Mouse (Mus musculus): ENCODE measurements around the gene Cdr2.
A peak's percentile ranks its signal among the peaks of the same experiment; 100 is the strongest.
"Not testable (repeated sequence)": the region's sequence is repeated elsewhere in the genome, so short reads cannot be mapped to it uniquely, and the experiment has no call there.

Gene Cdr2

GRCm38 (mm10) chr7:120982200-120982841 is at the start of gene Cdr2, which contains the start of gene Mfsd13b:
TSS of gene Cdr2 (minus strand) at chr7:120982312.
TSS of gene Mfsd13b (plus strand) at chr7:120982509.
- DNase-seq (ENCODE audit: low spot score in 2 of 2) = peak; percentile 96

- DNase-seq (ENCODE audit: low spot score in 2 of 2) = not testable (repeated sequence)
These were observed 47.8 kb upstream of the Cdr2 start for GRCm38 (mm10) chr7:121029947-121030346.

- DNase-seq (ENCODE audit: low spot score in 2 of 2) = no peak
These were observed 44.2 kb upstream of the Cdr2 start for GRCm38 (mm10) chr7:121026300-121026699.

- no peak for DNase-seq (ENCODE audit: low spot score in 2 of 2)
These were observed 43.3 kb upstream of the Cdr2 start for GRCm38 (mm10) chr7:121025221-121026008.

GRCm38 (mm10) chr7:121020277-121020676 is 38.2 kb upstream of the Cdr2 start:
- no peak for DNase-seq (ENCODE audit: low spot score in 2 of 2)

- no peak for DNase-seq (ENCODE audit: low spot score in 2 of 2)
These were observed 36.7 kb upstream of the Cdr2 start for GRCm38 (mm10) chr7:121018778-121019177.

- no peak for DNase-seq (ENCODE audit: low spot score in 2 of 2)
These were observed 32.4 kb upstream of the Cdr2 start for GRCm38 (mm10) chr7:121014486-121014885.

GRCm38 (mm10) chr7:121011794-121012689 is 29.9 kb upstream of the Cdr2 start:
- no peak for DNase-seq (ENCODE audit: low spot score in 2 of 2)

- no peak for DNase-seq (ENCODE audit: low spot score in 2 of 2)
These were observed 21.8 kb upstream of the Cdr2 start for GRCm38 (mm10) chr7:121003793-121004418.

GRCm38 (mm10) chr7:121002407-121002928 is 20.4 kb upstream of the Cdr2 start:
- no peak for DNase-seq (ENCODE audit: low spot score in 2 of 2)

- DNase-seq (ENCODE audit: low spot score in 2 of 2) = no peak
These were observed 19.8 kb upstream of the Cdr2 start for GRCm38 (mm10) chr7:121001879-121002278.

- no peak for DNase-seq (ENCODE audit: low spot score in 2 of 2)
These were observed 18.1 kb upstream of the Cdr2 start for GRCm38 (mm10) chr7:121000065-121000822.

- no peak for DNase-seq (ENCODE audit: low spot score in 2 of 2)
These were observed 17.0 kb upstream of the Cdr2 start for GRCm38 (mm10) chr7:120999021-120999530.

- no peak for DNase-seq (ENCODE audit: low spot score in 2 of 2)
These were observed 9.1 kb upstream of the Cdr2 start for GRCm38 (mm10) chr7:120991191-120991590.

- DNase-seq (ENCODE audit: low spot score in 2 of 2) = no peak
These were observed 856 bp upstream of the Cdr2 start for GRCm38 (mm10) chr7:120982968-120983367.

GRCm38 (mm10) chr7:120980931-120981924 is 884 bp downstream of the Cdr2 start:
- peak; percentile 72 to 88 for DNase-seq (ENCODE audit: low spot score in 2 of 2)

GRCm38 (mm10) chr7:120980041-120980440 is 2.1 kb downstream of the Cdr2 start:
- peak in 1 of 2 experiments; percentile 66 for DNase-seq (ENCODE audit: low spot score in 2 of 2)

GRCm38 (mm10) chr7:120977063-120977462 is 5.0 kb downstream of the Cdr2 start:
- DNase-seq (ENCODE audit: low spot score in 2 of 2) = no peak

- DNase-seq (ENCODE audit: low spot score in 2 of 2) = no peak
These were observed 8.1 kb downstream of the Cdr2 start for GRCm38 (mm10) chr7:120974001-120974400.
